Mouse (Mus musculus): ENCODE measurements around the gene Camk2d. TPM values are rescaled to one million over a fixed set of nuclear protein-coding genes. Genes with fewer than 3 reads are reported as not detected.

The Camk2d gene
- polyA plus RNA-seq, 1 experiment from 2014 or later = 109 TPM

- WGBS = 90% methylated on average over 6 of the region's 6 CpGs
- DNase-seq (ENCODE audit: low spot score) (no peak), ATAC-seq (ENCODE audit: low FRiP score) (no peak)
- Histone ChIP-seq H3K4me2 (replicated peaks) (no peak overlapping the region), H3K9me3 (ENCODE audit: control insufficient read depth, low read length) (no peaks in the 10 kb centered on the region), H3K27ac (no peak overlapping the region), H3K36me3 (replicated peaks; ENCODE audit: control insufficient read depth, insufficient read depth) (no peaks in the 10 kb centered on the region), H3K9ac (no peak overlapping the region), H3K4me1 (replicated peaks; ENCODE audit: control insufficient read depth, insufficient read depth, low read length) (no peaks in the 10 kb centered on the region), H3K27me3 (ENCODE audit: control insufficient read depth, insufficient read depth, low read length) (no peaks in the 10 kb centered on the region), H3K4me3 (replicated peaks; ENCODE audit: low read length) (no peak overlapping the region)
Observed at GRCm38 (mm10) chr3:126701586-126701985, 105.5 kb downstream of the Camk2d start.

GRCm38 (mm10) chr3:126705490-126705889 is 109.4 kb downstream of the Camk2d start:
- no peaks in the 10 kb centered on the region for H3K36me3 ChIP-seq (replicated peaks; ENCODE audit: control insufficient read depth, insufficient read depth)
- H3K9me3 ChIP-seq (ENCODE audit: control insufficient read depth, low read length) = no peaks in the 10 kb centered on the region
- no peaks in the 10 kb centered on the region for H3K27me3 ChIP-seq (ENCODE audit: control insufficient read depth, insufficient read depth, low read length)
- H3K4me3 ChIP-seq (replicated peaks; ENCODE audit: low read length) = no peak overlapping the region
- no peak for ATAC-seq (ENCODE audit: low FRiP score)
- no peaks in the 10 kb centered on the region for H3K4me1 ChIP-seq (replicated peaks; ENCODE audit: control insufficient read depth, insufficient read depth, low read length)
- WGBS = 93% methylated on average over 1 of the region's 1 CpGs
- no peak overlapping the region for H3K27ac ChIP-seq
- no peak for DNase-seq (ENCODE audit: low spot score)
- H3K4me2 ChIP-seq (replicated peaks) = no peak overlapping the region
- no peak overlapping the region for H3K9ac ChIP-seq

GRCm38 (mm10) chr3:126714281-126714680 is 118.2 kb downstream of the Camk2d start:
- Histone ChIP-seq H3K9ac (no peak overlapping the region), H3K36me3 (replicated peaks; ENCODE audit: control insufficient read depth, insufficient read depth) (no peaks in the 10 kb centered on the region), H3K4me2 (replicated peaks) (no peak overlapping the region), H3K9me3 (ENCODE audit: control insufficient read depth, low read length) (no peaks in the 10 kb centered on the region), H3K4me1 (replicated peaks; ENCODE audit: control insufficient read depth, insufficient read depth, low read length) (no peaks in the 10 kb centered on the region), H3K27ac (no peak overlapping the region), H3K4me3 (replicated peaks; ENCODE audit: low read length) (no peak overlapping the region), H3K27me3 (ENCODE audit: control insufficient read depth, insufficient read depth, low read length) (no peaks in the 10 kb centered on the region)
- no peak for ATAC-seq (ENCODE audit: low FRiP score)
- DNase-seq (ENCODE audit: low spot score) = no peak
- 63% methylated on average over 1 of the region's 1 CpGs for WGBS

GRCm38 (mm10) chr3:126723021-126723449 is 126.9 kb downstream of the Camk2d start:
- H3K4me3 ChIP-seq (replicated peaks; ENCODE audit: low read length) = no peak overlapping the region

GRCm38 (mm10) chr3:126723458-126723857 is 127.4 kb downstream of the Camk2d start:
- H3K27me3 ChIP-seq (ENCODE audit: control insufficient read depth, insufficient read depth, low read length) = no peaks in the 10 kb centered on the region
- no peak overlapping the region for H3K4me2 ChIP-seq (replicated peaks)
- no peaks in the 10 kb centered on the region for H3K9me3 ChIP-seq (ENCODE audit: control insufficient read depth, low read length)
- H3K9ac ChIP-seq = no peak overlapping the region
- H3K4me1 ChIP-seq (replicated peaks; ENCODE audit: control insufficient read depth, insufficient read depth, low read length) = no peaks in the 10 kb centered on the region
- ATAC-seq (ENCODE audit: low FRiP score) = no peak
- 73% methylated on average over 5 of the region's 5 CpGs for WGBS
- no peak overlapping the region for H3K4me3 ChIP-seq (replicated peaks; ENCODE audit: low read length)
- H3K36me3 ChIP-seq (replicated peaks; ENCODE audit: control insufficient read depth, insufficient read depth) = no peaks in the 10 kb centered on the region
- no peak for DNase-seq (ENCODE audit: low spot score)
- peak overlapping the region; percentile 51; the same call in 1 of the 2 replicates for H3K27ac ChIP-seq

More at GRCm38 (mm10) chr3:126723021-126723449, 126.9 kb downstream of the Camk2d start:
- no peaks in the 10 kb centered on the region for H3K9me3 ChIP-seq (ENCODE audit: control insufficient read depth, low read length)
- no peaks in the 10 kb centered on the region for H3K27me3 ChIP-seq (ENCODE audit: control insufficient read depth, insufficient read depth, low read length)
- 69% methylated on average over 5 of the region's 5 CpGs for WGBS
- ATAC-seq (ENCODE audit: low FRiP score) (no peak), DNase-seq (ENCODE audit: low spot score) (peak; percentile 49)
- no peak overlapping the region for H3K9ac ChIP-seq
- H3K4me2 ChIP-seq (replicated peaks) = no peak overlapping the region
- peak overlapping the region; percentile 51; the same call in 1 of the 2 replicates for H3K27ac ChIP-seq
- no peaks in the 10 kb centered on the region for H3K4me1 ChIP-seq (replicated peaks; ENCODE audit: control insufficient read depth, insufficient read depth, low read length)
- H3K36me3 ChIP-seq (replicated peaks; ENCODE audit: control insufficient read depth, insufficient read depth) = no peaks in the 10 kb centered on the region

GRCm38 (mm10) chr3:126725647-126726046 is 129.5 kb downstream of the Camk2d start:
- Histone ChIP-seq H3K4me1 (replicated peaks; ENCODE audit: control insufficient read depth, insufficient read depth, low read length) (no peaks in the 10 kb centered on the region), H3K9ac (no peak overlapping the region), H3K27me3 (ENCODE audit: control insufficient read depth, insufficient read depth, low read length) (no peaks in the 10 kb centered on the region), H3K36me3 (replicated peaks; ENCODE audit: control insufficient read depth, insufficient read depth) (no peaks in the 10 kb centered on the region), H3K4me3 (replicated peaks; ENCODE audit: low read length) (no peak overlapping the region), H3K9me3 (ENCODE audit: control insufficient read depth, low read length) (no peaks in the 10 kb centered on the region), H3K27ac (no peak overlapping the region), H3K4me2 (replicated peaks) (no peak overlapping the region)
- ATAC-seq (ENCODE audit: low FRiP score) (no peak), DNase-seq (ENCODE audit: low spot score) (no peak)
- WGBS = 63% methylated on average over 9 of the region's 9 CpGs

- Histone ChIP-seq H3K27ac (no peak overlapping the region), H3K27me3 (ENCODE audit: control insufficient read depth, insufficient read depth, low read length) (no peaks in the 10 kb centered on the region), H3K36me3 (replicated peaks; ENCODE audit: control insufficient read depth, insufficient read depth) (no peaks in the 10 kb centered on the region), H3K4me2 (replicated peaks) (no peak overlapping the region), H3K9ac (no peak overlapping the region), H3K9me3 (ENCODE audit: control insufficient read depth, low read length) (no peaks in the 10 kb centered on the region), H3K4me3 (replicated peaks; ENCODE audit: low read length) (no peak overlapping the region), H3K4me1 (replicated peaks; ENCODE audit: control insufficient read depth, insufficient read depth, low read length) (no peaks in the 10 kb centered on the region)
- no peak for ATAC-seq (ENCODE audit: low FRiP score)
- no peak for DNase-seq (ENCODE audit: low spot score)
- over 99% methylated on average over 4 of the region's 4 CpGs for WGBS
Observed at GRCm38 (mm10) chr3:126727387-126727786, 131.3 kb downstream of the Camk2d start.

GRCm38 (mm10) chr3:126730411-126730810 is 134.3 kb downstream of the Camk2d start:
- no peaks in the 10 kb centered on the region for H3K27me3 ChIP-seq (ENCODE audit: control insufficient read depth, insufficient read depth, low read length)
- H3K9me3 ChIP-seq (ENCODE audit: control insufficient read depth, low read length) = no peaks in the 10 kb centered on the region
- no peak for DNase-seq (ENCODE audit: low spot score)
- WGBS = 74% methylated on average over 5 of the region's 5 CpGs
- no peaks in the 10 kb centered on the region for H3K36me3 ChIP-seq (replicated peaks; ENCODE audit: control insufficient read depth, insufficient read depth)
- no peaks in the 10 kb centered on the region for H3K4me1 ChIP-seq (replicated peaks; ENCODE audit: control insufficient read depth, insufficient read depth, low read length)
- no peak overlapping the region for H3K4me2 ChIP-seq (replicated peaks)
- no peak overlapping the region for H3K4me3 ChIP-seq (replicated peaks; ENCODE audit: low read length)
- no peak overlapping the region for H3K27ac ChIP-seq
- no peak for ATAC-seq (ENCODE audit: low FRiP score)
- H3K9ac ChIP-seq = no peak overlapping the region

- no peak overlapping the region for H3K27ac ChIP-seq
- no peak for ATAC-seq (ENCODE audit: low FRiP score)
Observed at GRCm38 (mm10) chr3:126732323-126732722, 136.2 kb downstream of the Camk2d start.

GRCm38 (mm10) chr3:126734533-126734932 is 138.4 kb downstream of the Camk2d start:
- Histone ChIP-seq H3K27me3 (ENCODE audit: control insufficient read depth, insufficient read depth, low read length) (no peaks in the 10 kb centered on the region), H3K4me3 (replicated peaks; ENCODE audit: low read length) (no peak overlapping the region), H3K9ac (no peak overlapping the region), H3K4me1 (replicated peaks; ENCODE audit: control insufficient read depth, insufficient read depth, low read length) (no peaks in the 10 kb centered on the region), H3K9me3 (ENCODE audit: control insufficient read depth, low read length) (no peaks in the 10 kb centered on the region), H3K4me2 (replicated peaks) (no peak overlapping the region), H3K27ac (no peak overlapping the region), H3K36me3 (replicated peaks; ENCODE audit: control insufficient read depth, insufficient read depth) (no peaks in the 10 kb centered on the region)
- no peak for DNase-seq (ENCODE audit: low spot score)
- ATAC-seq (ENCODE audit: low FRiP score) = no peak
- WGBS = 88% methylated on average over 2 of the region's 2 CpGs

More at GRCm38 (mm10) chr3:126732323-126732722, 136.2 kb downstream of the Camk2d start:
- DNase-seq (ENCODE audit: low spot score) = no peak
- Histone ChIP-seq H3K36me3 (replicated peaks; ENCODE audit: control insufficient read depth, insufficient read depth) (no peaks in the 10 kb centered on the region), H3K4me3 (replicated peaks; ENCODE audit: low read length) (no peak overlapping the region), H3K4me2 (replicated peaks) (no peak overlapping the region), H3K27me3 (ENCODE audit: control insufficient read depth, insufficient read depth, low read length) (no peaks in the 10 kb centered on the region), H3K9me3 (ENCODE audit: control insufficient read depth, low read length) (no peaks in the 10 kb centered on the region), H3K4me1 (replicated peaks; ENCODE audit: control insufficient read depth, insufficient read depth, low read length) (no peaks in the 10 kb centered on the region), H3K9ac (no peak overlapping the region)
- WGBS = 95% methylated on average over 2 of the region's 2 CpGs
